Mouse (Mus musculus): Measurements from ENCODE around the gene Hoxb2. TPM values are rescaled to one million over a fixed set of nuclear protein-coding genes. Genes with fewer than 3 reads are reported as not detected.
A peak's percentile ranks its signal among the peaks of the same experiment; 100 is the strongest.

The Hoxb2 gene
- polyA plus RNA-seq, 1 experiment from 2014 or later, result 51.6 TPM

DNA sequence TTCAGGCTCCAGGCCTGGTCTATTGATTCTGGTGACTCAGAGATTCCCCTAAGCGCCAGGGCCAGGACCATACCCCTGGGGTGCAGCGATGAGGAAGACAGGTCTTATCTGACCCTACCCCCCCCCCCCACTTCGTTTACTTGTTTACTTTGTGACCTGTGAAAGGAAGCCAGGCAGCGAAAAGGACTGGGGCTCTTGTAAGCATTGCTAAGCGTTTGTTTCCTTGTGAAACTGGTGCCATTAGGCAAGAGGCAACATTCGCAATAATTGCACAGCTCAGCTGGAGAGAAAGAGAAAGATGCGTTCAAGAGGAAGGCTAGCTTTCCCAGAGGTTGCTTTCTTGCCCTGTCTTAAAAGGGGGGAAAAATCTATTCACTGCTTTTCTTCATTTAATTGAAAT is 18.8 kb downstream of the Hoxb2 start:
- Histone ChIP-seq H3K4me1 (ENCODE audit: insufficient read depth) (peaks cover 15% of the 10 kb centered on the region), H3K36me3 (ENCODE audit: insufficient read depth) (no peaks in the 10 kb centered on the region), H3K9me3 (ENCODE audit: low read depth, low read length) (no peaks in the 10 kb centered on the region), H3K4me3 (ENCODE audit: low read depth, low read length) (no peak overlapping the region), H3K9ac (no peak overlapping the region), H3K27me3 (ENCODE audit: insufficient read depth, low read length) (peaks cover 32% of the 10 kb centered on the region), H3K27ac (ENCODE audit: low read depth) (no peak overlapping the region), H3K4me2 (no peak overlapping the region)
- no peak for TF ChIP-seq CTCF (IDR thresholded peaks at IDR 0.05; ENCODE audit: low read depth)
- no peak for ATAC-seq (ENCODE audit: insufficient read depth)
- no peak for DNase-seq
- 48% methylated on average over 7 of the region's 7 CpGs for WGBS

DNA sequence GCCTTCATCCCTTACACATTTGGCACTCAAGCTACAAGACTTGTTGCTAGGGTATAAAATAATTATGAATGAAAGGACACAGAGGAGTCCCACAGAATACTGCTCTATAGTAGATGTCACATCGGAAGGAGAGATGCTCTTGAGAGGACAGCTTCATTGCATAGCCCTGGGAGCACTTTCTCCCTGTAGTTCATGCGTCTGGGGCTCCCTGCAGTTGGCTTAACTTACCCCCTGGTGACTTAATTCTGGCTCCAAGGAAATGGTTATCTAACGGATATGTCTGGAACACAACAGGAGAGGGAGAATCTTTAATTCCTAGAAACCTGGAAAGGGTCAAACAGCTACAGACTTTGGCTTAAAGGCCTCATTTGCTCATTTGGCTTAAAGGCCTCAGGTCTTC is 21.4 kb downstream of the Hoxb2 start:
- no peak for ATAC-seq (ENCODE audit: insufficient read depth)
- no peak overlapping the region for H3K4me3 ChIP-seq (ENCODE audit: low read depth, low read length)
- no peak overlapping the region for H3K27ac ChIP-seq (ENCODE audit: low read depth)
- DNase-seq, result no peak
- no peaks in the 10 kb centered on the region for H3K9me3 ChIP-seq (ENCODE audit: low read depth, low read length)
- WGBS, result 25% methylated on average over 3 of the region's 3 CpGs
- no peak overlapping the region for H3K4me2 ChIP-seq
- H3K9ac ChIP-seq, result no peak overlapping the region
- no peak for TF ChIP-seq CTCF (IDR thresholded peaks at IDR 0.05; ENCODE audit: low read depth)
- H3K36me3 ChIP-seq (ENCODE audit: insufficient read depth), result no peaks in the 10 kb centered on the region
- peaks cover 11% of the 10 kb centered on the region for H3K4me1 ChIP-seq (ENCODE audit: insufficient read depth)
- H3K27me3 ChIP-seq (ENCODE audit: insufficient read depth, low read length), result peaks cover 10% of the 10 kb centered on the region; the same call in 1 of the 2 replicates

DNA sequence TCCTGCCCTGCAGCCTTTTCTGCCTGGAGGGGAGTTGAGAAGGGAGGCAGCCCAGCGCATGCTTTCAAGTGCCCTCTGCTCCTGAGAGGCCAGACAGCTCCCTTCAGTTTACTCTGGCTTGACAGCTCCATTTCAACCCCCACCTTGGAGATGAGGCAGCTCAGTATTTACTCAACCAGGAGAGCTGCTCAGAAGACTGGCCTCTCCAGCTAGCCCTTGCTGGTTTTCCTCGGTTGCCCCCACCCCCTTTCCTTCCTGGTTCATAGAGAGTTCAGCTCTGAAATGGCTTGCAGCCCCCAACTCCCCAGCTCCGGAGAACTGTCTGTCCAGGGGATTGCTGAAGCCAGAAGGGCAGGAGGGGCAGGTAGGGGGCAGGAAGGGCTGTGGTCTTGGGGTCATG is 22.2 kb downstream of the Hoxb2 start:
- peak overlapping the region; percentile 3; the same call in 1 of the 2 replicates for H3K27ac ChIP-seq (ENCODE audit: low read depth)
- peak overlapping the region; percentile 16; the same call in 1 of the 2 replicates for H3K4me2 ChIP-seq
- no peak overlapping the region for H3K4me3 ChIP-seq (ENCODE audit: low read depth, low read length)
- no peak overlapping the region for H3K9ac ChIP-seq
- H3K4me1 ChIP-seq (ENCODE audit: insufficient read depth), result peaks cover 11% of the 10 kb centered on the region
- DNase-seq (peak; percentile 62), ATAC-seq (ENCODE audit: insufficient read depth) (peak; percentile 58; the same call in 1 of the 2 replicates)
- H3K9me3 ChIP-seq (ENCODE audit: low read depth, low read length), result no peaks in the 10 kb centered on the region
- 5% methylated on average over 3 of the region's 3 CpGs for WGBS
- TF ChIP-seq CTCF (IDR thresholded peaks at IDR 0.05; ENCODE audit: low read depth), result no peak
- no peaks in the 10 kb centered on the region for H3K36me3 ChIP-seq (ENCODE audit: insufficient read depth)
- peaks cover 4% of the 10 kb centered on the region; the same call in 1 of the 2 replicates for H3K27me3 ChIP-seq (ENCODE audit: insufficient read depth, low read length)

DNA sequence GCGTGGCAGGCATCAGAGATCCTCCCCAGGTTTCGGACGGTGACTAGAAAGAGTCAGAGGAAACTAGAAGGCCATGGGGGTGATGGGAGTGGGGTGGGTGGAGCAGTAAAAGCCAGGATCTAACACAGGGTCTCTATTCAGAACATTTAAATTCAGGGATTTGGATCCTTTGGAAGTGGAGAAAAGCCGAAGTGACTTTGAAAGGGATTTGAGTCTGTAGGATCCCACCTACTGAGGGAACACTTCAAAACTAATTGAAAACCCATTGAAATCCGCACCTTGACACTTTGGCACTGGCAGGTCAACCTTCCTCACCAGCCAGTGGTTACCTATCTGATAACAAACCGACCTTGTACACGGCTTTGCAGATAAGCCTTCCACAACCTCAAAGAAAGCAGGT is 24.5 kb downstream of the Hoxb2 start:
- Histone ChIP-seq H3K9me3 (ENCODE audit: low read depth, low read length) (no peaks in the 10 kb centered on the region), H3K4me2 (no peak overlapping the region), H3K9ac (no peak overlapping the region), H3K4me3 (ENCODE audit: low read depth, low read length) (no peak overlapping the region), H3K27ac (ENCODE audit: low read depth) (no peak overlapping the region), H3K4me1 (ENCODE audit: insufficient read depth) (peaks cover 11% of the 10 kb centered on the region), H3K27me3 (ENCODE audit: insufficient read depth, low read length) (no peaks in the 10 kb centered on the region), H3K36me3 (ENCODE audit: insufficient read depth) (no peaks in the 10 kb centered on the region)
- 44% methylated on average over 7 of the region's 7 CpGs for WGBS
- DNase-seq (no peak), ATAC-seq (ENCODE audit: insufficient read depth) (no peak)
- TF ChIP-seq CTCF (IDR thresholded peaks at IDR 0.05; ENCODE audit: low read depth), result no peak

DNA sequence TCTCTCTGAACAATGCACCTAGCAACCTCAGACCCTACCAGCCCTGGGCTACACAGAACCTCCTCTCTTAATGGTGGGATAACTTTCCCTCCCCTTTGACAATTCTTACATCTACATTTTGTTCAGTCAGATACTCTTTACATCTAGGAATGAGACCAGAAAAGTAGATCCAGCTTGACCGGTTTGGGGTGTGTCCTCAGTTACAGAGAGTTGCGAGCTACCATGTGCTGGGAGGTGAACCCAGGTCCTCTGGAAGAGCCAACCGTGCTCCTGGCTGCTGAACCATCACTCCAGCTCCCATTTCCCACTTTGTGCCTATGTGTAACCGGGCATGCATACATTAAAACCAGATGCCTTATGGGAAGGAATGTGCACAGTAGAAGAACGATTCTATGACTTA is 33.1 kb downstream of the Hoxb2 start:
- TF ChIP-seq CTCF (IDR thresholded peaks at IDR 0.05; ENCODE audit: low read depth), result no peak
- Histone ChIP-seq H3K36me3 (ENCODE audit: insufficient read depth) (no peaks in the 10 kb centered on the region), H3K4me3 (ENCODE audit: low read depth, low read length) (no peak overlapping the region), H3K9me3 (ENCODE audit: low read depth, low read length) (no peaks in the 10 kb centered on the region), H3K4me2 (no peak overlapping the region), H3K27me3 (ENCODE audit: insufficient read depth, low read length) (no peaks in the 10 kb centered on the region), H3K4me1 (ENCODE audit: insufficient read depth) (peaks cover 10% of the 10 kb centered on the region; the same call in 1 of the 2 replicates), H3K27ac (ENCODE audit: low read depth) (no peak overlapping the region), H3K9ac (no peak overlapping the region)
- ATAC-seq (ENCODE audit: insufficient read depth) (no peak), DNase-seq (no peak)
- 61% methylated on average over 5 of the region's 5 CpGs for WGBS

DNA sequence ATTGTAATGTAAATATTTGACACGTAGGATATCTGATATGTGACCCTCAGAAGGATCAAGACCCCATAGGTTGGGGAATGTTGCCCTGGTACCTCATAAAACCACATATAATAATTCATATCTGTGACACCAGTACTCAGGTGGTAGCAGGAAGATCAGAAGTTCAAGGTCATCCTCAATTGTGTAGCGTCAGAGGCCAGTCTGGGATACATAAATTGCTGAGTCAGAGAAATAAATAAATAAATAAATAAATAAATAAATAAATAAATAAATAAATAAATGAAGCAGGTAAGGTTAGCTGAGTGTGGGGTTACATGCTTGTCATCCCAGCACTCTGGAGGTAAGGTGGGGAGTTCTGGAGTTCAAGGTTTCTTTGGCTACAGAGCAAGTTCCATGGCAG is 37.3 kb downstream of the Hoxb2 start:
- TF ChIP-seq CTCF (IDR thresholded peaks at IDR 0.05; ENCODE audit: low read depth), result no peak
- no peaks in the 10 kb centered on the region for H3K9me3 ChIP-seq (ENCODE audit: low read depth, low read length)
- H3K4me1 ChIP-seq (ENCODE audit: insufficient read depth), result 0 out of 2 replicates have a peak, but pooled peaks cover under 1% of the 10 kb centered on the region
- no peak overlapping the region for H3K4me2 ChIP-seq
- H3K27me3 ChIP-seq (ENCODE audit: insufficient read depth, low read length), result no peaks in the 10 kb centered on the region
- H3K27ac ChIP-seq (ENCODE audit: low read depth), result no peak overlapping the region
- ATAC-seq (ENCODE audit: insufficient read depth) (no peak), DNase-seq (no peak)
- H3K36me3 ChIP-seq (ENCODE audit: insufficient read depth), result no peaks in the 10 kb centered on the region
- WGBS, result 79% methylated on average over 2 of the region's 2 CpGs
- H3K4me3 ChIP-seq (ENCODE audit: low read depth, low read length), result no peak overlapping the region
- H3K9ac ChIP-seq, result no peak overlapping the region

DNA sequence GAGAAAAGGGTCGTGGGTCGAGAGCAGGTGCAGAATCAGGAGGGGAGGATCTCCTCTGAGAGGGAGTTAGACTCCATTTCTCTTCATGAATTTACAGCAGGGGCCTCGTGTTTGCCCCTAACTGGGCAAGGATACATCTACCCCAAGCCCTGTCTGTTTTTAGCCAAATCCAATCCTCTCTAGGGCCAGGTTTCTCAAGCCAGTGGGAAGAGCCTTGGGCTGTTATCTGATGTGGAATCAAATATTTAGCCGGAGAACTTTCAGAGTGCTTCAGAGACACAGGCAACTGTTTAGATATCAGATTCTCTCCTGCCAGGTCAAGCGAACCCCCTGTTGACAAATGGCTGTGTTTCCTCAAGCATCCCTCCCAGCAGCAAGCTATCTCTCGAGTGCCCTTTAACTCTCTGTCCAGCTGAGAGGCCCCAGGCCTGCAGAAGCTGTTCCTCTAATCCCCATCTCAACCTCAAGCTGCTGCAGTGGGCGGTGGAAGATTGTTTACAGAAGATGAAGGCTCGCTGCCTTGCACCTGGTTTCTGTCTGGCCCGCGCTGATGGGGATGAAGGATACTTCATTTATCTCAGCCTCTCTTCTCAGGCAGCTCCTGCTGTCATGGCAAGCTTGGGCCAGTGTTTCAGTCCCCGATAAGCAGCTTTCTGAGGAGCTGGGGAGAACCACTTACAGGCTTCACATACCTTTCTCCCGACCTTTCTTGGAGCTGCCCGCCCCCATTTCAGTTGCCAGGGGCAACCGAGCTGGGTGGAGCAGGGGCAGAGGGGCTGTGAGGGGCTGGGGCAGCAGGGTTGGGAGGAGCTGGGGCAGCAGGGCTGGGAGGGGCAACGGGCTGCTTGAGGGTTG is 46.7 kb downstream of the Hoxb2 start:
- Histone ChIP-seq H3K4me1 (ENCODE audit: insufficient read depth) (peaks cover 21% of the 10 kb centered on the region), H3K4me2 (peak overlapping the region; percentile 37), H3K36me3 (ENCODE audit: insufficient read depth) (no peaks in the 10 kb centered on the region), H3K27ac (ENCODE audit: low read depth) (peak overlapping the region; percentile 63), H3K9me3 (ENCODE audit: low read depth, low read length) (no peaks in the 10 kb centered on the region), H3K4me3 (ENCODE audit: low read depth, low read length) (no peak overlapping the region), H3K27me3 (ENCODE audit: insufficient read depth, low read length) (no peaks in the 10 kb centered on the region), H3K9ac (no peak overlapping the region; the same call in 1 of the 2 replicates)
- 6% methylated on average over 15 of the region's 15 CpGs for WGBS
- TF ChIP-seq CTCF (IDR thresholded peaks at IDR 0.05; ENCODE audit: low read depth), result no peak
- ATAC-seq (ENCODE audit: insufficient read depth) (peak; percentile 85), DNase-seq (peak; percentile 65)
